Mouse (Mus musculus) spleen, embryonic (tissue): ENCODE measurements around the gene Sox14.

Experiments used
- CTCF ChIA-PET: fragments of 350-600 bp; sonication (Branson Sonifier 250); formaldehyde crosslinking; loops from one replicate; lab custom pipeline; 2022; lab: Charles Lee

The Sox14 gene

DNA sequence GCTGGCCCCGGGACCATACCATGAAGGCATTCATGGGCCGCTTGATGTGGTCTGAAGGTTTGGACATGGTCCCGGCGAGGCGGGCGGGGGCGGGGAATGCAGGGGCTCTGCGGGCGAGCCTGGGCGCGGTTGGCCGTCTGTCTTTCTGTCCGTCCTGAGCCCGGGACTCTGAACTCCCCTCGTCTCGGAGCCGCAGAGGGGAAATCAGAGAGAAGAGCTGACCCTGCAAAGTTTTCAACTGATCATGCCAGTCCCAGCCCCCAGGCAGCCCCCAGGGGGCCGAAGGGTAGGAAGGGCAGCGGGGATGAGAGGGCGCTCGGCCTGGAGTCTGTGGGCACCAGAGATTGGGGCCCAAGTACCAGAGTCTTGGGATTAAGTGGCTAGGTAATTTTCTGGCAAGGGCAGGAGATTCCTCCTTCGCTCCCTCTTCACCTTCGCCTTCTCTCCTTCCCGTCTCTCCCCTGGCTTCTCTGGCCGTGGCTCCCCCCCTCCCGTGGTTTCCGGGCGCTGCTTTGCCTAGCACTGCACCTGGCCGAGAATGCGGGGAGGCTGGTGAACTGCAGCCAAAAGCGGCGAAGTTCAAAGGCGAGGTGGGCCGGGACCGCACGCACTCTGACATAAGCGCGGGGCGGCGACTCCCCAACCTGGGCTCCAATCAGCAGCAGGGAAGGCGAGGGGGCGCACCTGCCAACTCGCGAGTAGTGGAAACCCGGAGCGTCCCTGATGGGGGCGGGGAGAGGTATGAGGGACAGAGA, at the start of gene Sox14:
Gene Sox14 (minus strand): TSS at position 553 of the 755 bp plus-strand sequence.
- CTCF ChIA-PET = no interaction called here

DNA sequence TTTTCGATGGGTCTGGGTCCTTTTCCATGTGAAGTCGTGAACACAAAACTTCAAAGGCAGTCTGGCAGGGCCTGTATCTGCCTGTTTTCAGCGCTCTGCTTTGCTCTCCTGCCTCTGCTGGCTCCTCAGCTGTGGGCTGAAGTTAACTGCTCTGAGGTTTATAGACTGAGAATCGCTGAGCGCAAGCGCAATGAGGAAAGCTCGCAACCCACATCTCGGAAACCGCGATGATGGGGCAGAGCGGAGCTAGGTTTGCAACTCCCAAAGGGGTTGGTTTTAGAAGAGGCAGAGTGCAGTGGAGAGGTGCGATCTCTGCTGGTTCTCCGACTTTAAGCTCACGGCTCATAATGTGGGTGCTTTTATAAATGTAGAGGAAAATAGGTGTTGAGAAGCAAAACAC, 3.3 kb upstream of the Sox14 start:
- CTCF ChIA-PET = no interaction called here

DNA sequence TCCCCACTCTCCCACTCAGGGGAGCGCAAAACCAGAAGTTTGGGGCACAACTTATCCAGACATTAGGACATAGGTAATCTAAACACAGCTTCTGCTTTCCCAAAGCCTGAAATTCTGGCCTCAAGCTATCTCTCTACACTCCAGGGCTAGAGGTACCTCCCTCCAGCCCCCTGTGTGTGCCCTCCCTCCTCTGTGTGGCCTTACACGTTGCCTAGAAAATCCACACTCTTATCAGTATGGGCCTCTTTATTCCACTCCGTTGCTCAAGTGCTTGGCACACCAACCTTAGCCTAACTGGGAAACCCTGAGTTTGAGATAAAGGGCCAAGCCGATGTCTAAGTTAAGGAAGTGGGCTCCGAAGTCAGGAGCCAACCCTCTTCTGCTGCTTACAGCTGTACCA, 2.6 kb upstream of the Sox14 start:
- CTCF ChIA-PET = no interaction called here

DNA sequence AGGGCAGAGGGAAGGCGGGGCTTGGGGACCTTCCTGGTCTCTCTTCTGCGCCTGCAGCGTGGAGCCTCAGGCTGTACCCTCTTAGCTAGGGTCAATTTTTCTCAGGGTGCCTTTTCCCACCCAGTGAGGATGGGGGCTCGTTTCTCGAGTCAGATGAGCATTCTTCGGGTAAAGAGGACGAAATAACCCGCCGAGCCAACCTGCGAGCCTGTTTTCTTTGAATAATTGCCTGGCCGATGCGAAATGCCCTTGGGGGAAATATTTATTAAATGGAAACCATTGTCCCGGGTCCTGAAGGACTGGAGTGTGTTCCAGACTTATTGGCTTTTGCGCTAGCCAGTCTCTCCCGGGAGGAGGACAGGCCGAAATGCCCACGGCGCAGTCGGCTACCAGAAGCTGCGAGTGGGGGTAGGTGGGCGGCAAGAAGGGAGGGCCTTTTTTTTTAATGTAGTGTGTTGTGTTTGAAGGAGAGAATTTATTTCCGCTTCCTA, 1.1 kb upstream of the Sox14 start:
- CTCF ChIA-PET = no interaction called here

DNA sequence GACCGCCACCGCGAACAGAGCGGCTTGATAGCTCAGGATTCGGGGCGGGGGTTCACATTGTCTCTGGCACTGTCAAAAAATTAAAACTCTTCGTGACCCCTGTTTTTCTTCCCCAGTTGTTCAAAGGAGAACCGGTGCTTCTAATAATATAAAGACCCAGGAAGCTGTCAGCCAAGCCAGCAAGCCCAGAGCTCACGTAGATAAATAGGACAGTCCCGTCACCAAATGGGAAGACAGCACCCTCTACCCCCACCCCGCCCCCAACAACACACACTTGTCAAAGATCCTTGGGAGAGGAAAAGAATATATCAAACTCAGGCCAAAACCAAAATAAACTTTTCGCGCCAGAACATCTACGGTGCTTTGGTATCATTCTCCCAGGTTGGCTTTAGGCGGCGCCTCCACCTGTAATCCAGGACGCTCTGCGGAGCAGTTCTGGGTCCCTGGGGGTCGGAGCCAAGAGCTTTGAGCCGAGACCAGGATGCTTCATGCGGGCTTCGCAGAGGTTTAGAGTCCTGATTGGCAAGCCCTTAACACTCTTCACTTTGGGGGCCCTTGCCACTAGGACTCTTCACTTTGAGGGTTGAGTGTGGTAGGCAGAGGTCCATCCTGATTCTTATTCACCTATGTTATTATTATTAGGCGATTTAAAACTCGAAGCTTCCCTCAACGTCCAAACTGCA, 544 bp upstream of the Sox14 start:
- CTCF ChIA-PET = no interaction called here

DNA sequence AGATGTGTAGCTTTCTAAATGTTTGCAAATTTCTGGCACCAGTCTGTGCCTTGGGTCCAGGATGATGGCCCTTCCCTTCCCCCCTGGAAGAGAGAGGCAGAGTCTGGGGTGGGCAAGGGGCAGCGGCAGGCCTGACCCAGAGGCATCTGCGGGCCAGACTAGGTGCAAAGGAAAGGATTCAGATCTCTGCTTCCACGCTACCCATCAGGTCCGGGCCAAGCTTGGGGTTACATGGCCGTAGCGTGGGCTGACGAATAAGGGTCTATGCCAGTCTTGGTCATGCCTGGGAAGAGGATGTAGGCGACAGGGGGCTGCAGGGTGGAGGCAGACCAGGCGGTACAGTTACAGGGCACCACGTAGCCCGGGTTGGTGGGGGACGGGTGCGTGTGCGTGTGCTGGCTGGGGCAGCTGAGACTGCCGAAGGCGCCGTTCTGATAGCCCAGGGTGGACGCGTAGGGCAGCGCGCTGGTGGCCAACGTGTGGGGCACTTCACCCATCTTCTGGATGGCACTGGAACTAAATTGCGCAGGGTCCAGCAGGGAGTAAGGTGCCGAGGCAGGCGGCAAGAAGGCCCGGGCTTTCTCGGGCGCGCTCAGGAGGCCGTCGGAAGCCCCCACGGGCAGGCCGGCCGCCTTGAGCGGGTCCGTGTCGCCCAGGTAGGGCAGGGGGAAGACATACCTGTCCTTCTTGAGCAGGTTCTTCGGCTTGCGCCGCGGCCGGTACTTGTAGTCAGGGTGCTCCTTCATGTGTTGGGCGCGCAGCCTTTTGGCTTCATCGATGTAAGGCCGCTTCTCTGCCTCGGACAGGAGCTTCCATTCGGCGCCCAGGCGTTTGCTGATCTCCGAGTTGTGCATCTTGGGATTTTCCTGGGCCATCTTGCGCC, 994 bp downstream of the Sox14 start:
- CTCF ChIA-PET = no interaction called here

DNA sequence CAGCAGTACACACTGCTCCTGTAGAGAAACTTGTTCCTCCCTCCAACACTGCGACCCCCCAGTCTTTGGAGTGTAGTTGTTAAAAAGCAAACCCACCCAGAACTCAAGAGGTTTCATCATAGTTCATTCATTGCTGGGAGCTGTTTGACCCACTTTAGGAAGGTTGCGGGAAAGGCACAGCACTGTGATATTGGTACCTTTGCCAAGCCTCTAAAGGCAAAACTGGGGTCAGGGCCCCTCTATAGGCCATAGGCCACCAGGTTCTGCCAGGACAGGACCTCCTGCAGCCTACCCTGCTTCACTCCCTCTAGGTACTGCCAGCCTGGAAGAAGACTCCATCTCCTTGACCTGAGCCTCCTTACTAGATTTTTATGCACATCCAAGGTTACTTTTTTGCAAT, 2.2 kb downstream of the Sox14 start:
- CTCF ChIA-PET = no interaction called here

DNA sequence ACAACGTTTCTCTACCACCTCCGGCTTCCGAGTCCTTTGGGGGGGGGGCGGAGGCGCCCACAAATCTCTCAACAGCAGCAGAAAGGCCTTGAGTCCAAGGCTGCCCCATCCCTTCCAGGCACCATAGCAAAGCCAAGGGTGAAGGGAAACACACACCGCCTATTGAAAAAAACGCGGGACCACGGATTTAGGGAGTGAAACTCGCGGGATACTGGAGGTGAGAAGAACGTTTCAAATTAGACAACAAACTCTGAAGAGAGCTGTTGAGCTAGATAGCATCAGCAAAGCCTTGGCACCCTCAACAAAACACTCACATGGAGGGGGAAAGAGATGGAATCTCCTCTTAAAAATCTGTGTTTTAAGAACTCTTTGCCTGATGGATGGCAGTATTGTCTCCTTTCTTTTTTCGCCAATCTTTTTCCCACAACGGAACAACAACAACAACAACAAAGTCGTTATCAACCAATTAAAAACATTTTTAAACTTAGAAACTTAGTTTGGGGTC, 2.8 kb downstream of the Sox14 start:
- CTCF ChIA-PET = no interaction called here

DNA sequence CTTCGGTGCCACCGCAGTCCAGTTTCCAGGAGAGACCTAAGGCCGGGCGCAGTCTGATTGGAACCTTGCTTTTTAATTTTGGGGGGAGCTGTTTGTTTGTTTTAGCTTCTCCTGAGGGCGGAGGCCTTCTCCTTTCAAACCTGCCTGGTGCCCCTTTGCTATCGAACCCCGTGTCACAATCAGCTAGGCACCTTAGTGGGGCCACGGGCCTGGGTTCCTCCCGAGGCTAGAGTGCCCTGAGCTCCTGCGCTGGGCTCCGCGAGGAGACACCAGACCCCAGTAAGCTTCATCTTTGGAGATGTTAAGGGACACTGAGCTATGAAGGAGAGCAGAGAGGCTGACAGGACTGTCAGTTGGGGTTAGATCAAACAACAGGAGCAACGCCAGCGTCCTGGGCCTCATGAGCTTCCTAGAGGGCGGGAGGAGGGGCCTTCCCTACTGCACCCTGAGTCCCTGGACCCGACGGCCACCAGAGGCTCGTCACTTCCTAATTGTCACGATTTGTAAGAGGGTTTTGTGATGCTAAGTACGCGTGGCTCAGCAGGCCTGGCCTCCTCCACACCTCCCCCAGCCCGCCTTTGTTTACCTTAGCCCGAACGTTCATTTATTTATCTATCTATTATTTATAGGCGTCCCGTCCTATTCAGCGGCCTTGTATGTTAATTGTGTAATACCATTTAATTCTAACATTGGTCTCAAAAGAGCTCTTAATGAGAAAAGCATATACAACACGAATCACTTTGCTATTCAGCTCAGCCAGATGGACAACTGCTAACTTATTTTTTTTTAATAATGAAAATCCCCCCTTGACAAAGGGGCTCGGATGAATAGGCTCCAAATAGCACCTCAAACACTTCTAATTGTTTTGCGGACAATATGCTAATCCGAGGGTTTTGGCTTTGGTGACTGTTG, 3.5 kb downstream of the Sox14 start:
- CTCF ChIA-PET = no interaction called here

DNA sequence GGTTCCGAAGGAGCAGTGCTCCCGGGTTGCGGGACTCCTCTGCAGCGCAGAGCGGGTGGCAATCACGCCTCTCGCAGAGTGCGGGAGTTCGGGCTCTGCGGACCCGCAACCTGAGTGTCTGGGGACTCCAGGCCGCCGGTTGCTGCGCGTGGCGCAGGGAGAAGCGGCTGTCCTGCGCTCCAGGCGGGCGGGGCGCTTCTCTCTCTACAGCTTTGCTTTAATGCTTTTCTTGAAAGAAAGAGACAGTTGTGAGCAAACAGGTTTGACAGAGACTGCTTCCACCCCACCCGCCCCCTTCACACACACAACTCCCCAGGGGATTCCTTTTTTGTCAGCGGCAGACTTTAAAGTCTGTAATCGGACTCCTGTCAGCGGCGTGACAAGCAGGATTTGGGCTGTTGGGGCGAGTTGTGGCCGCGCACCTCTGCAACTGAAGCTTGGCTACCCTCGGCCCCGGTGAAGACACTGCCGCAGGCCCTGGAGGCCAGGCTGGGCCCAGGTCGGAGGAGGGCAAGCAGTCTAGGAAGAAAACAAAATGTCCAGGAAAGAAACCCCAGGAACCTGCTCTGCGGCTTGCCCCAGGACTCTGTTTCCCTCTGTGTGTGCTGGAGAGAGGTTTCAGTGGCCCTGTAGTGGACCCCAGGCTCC, 4.3 kb downstream of the Sox14 start:
- CTCF ChIA-PET = no interaction called here

DNA sequence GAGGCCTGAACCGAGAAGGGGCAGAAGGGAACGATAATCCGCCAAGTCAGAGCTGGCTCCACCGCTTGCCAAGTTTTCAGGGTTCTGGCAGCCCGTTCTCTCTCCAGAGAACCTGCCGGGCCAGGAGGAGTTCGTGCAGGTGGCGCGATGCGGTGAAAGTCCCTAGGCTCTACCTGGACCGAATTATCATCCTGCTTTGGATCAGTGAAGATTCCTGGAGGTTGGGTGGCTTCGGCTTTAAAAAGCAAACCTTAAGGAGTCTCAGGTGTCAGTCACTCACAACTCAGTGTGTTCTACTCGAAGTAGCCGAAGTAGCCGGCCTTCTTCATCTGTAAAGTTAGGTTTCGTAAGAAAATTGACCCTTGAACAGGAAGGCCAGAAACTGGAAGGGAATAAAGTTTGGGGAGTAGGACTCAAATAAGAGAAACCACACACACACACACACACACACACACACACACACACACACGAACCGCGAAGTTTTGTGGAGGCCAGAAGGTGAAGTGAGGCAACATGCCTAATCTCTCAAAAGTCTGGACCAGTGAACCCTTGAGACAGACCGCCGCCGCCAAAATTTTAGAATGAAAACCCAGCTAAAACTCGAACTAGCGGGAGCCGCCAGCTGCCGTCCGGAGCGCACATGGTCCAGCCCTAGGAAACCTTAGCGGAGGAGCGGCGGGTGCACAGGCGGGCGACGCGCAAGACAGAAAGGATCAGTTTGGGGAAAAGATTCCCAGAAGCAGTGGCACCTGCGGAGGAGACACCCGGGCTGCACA, 5.0 kb downstream of the Sox14 start:
- CTCF ChIA-PET = no interaction called here

DNA sequence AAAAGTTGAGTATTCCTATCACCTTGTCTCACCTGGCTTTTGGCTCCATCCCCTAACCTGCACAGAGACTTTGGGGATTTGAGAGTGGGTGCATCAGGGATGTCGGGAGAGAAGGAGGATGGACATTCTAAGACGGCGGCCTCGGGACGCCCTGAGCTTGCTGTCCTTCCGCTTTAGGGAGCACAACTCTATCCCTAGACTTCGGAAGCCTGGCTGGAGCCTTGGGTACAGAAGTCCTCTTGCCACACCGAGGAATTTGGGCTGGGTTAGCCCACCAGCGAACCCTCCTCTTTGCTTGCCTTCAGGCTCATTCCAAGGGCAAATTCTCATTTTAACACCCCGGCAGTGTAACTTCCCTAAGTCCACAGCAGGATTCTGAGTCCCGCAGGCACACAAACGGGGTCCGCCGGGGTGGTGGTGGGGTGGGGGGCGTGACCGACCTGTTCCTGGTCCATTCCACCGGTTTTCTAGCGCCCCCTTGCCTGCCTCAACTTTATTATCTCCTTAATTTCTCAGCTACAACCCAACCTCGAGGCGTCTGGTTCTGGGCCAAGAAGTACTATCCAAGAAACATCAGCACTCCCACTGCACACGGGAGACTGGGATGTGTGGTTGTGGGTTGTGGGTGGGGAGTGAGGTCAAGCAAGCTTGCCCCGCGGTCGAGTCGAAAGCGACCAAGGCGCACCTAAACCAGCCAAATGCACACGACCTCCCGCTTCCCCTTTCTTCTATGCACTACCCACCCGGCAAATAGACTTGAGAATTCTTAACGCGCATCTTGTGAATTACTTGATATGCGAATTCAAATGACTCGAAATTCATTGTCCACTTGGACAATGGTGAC, 5.8 kb downstream of the Sox14 start:
- CTCF ChIA-PET = no interaction called here

DNA sequence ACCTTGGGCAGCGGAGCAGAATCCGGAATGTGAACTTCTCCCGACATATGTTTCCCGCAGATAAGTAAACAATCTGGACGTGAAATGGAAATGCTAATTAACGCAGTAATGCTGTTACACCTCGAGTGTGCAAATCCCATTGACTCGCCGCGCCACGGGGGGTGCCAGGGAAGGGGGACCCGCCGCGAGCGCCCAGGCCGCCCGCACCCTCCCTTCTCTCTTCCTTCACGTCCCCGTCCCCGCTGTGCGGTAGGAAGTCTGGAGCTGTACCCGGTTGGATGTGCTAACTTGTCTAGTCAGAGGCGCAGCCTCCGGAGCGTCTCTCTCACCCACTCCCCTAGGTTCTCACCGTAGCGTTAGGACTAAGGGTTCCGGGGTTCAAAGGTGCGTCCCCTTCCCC, 6.7 kb downstream of the Sox14 start:
- CTCF ChIA-PET = no interaction called here

DNA sequence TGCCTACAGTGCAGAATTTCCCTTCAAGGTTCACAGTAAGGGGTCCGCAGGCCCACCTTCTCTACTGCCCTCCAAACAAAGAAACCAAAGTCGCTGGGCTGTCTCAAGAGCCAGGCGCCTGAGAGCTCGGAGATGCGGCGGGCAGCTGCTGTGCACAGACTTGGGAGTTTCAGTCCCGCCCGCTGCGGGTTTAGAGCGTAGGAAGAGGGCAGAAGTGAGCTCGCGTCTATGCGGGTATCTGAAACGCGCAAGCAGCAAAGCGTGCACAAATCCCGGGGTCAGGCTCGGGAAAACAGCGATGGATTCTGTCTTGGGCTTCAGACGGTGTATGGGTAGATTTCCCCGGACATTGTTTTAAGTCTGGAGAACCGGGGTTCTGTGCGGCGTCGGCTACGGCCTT, 7.4 kb downstream of the Sox14 start:
- CTCF ChIA-PET = no interaction called here

DNA sequence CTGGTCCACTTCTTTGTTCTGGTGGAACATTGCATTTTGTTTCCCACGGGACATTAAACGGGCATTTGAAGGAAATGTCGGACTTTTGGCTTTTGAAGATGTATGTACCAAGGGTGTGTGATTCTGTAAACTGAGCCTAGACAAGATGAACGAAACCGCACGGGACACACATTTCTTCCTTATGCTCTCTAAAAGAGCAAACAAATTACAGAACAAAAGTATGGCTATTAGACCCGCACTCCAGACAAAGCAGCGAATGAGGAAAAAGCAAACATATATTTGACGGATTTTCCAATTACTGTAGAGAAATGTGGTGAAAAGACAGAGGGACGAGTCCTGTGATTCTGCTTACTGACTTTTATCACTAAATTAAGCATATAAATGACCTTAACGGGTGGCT, 7.9 kb downstream of the Sox14 start:
- CTCF ChIA-PET = no interaction called here

DNA sequence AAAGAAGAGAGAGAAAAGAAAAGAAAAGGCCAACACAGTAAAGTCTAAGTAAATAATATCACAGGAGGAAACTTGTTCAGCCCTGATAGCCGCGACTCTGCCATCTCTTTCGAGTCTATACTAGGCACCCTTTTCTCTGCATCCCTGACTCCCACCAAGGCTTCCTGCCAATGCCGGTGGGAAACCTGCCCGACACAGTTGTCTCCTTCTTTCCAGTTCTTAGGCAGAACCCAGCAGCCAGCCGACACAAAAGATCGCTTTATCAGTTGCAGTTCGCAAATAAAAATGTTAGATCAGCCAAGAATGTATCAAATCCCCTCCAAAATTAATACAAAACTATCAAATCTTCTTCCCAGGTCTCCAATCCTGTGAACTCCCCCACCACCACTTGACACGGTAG, 13.0 kb downstream of the Sox14 start:
- CTCF ChIA-PET = no interaction called here

DNA sequence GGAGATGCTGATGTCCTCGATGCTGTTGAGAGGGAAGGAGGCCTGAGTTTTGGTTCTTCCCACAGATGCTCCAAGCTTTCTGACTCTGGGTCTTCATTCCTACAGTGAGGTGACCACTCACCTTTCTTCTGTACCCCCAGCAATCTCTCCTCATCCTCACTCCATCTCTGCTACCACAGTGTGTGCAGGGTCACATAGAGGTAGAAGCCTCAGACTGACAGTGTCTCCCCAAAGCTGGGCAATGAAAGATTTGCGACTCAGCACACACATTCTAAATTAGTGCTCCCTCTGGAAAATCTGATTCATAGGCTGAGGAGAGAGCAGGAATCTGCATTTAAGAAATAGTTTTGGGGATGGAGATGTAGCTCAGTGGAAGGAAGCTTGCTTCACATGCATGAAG, 21.5 kb downstream of the Sox14 start:
- CTCF ChIA-PET = no interaction called here

DNA sequence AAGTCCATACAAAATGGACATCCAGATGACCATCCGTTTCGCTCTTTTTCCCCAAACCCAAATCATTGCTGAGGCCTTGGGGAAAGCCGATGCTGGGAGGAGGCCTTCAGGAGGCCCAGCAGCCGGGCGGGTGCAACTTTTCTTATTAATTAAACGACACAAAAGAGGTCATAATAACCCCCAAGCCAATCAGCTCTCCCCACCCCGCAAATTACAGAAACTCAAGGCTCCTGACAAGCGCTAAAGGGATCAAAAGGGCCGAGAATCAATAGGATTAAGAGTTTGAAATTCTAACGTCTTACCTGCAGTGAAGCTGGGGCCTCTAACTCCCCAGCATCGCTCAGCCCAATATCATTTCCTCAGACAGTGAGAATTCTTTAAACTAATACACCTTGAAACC, 22.6 kb downstream of the Sox14 start:
- CTCF ChIA-PET = no interaction called here

DNA sequence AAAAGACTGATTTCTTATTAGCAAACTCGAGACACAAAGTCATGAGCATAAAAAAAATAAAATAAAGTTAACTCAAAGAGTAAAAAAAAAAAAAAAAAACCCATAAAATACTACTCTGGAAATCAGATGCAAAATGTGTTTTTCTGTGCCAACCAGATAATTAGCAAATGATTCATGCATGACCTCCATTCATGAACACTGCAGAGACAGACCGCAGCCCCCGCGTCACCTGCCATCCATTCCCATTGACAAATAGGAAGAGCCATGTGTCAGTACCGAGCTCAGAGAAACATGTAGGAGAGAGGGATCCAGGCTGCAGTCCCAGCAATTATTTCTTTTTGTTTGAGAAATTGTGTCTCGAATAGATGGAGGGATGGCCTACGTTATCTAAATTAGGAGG, 25.6 kb downstream of the Sox14 start:
- CTCF ChIA-PET = no interaction called here
